Mouse (Mus musculus) CH12.LX (cell line): ENCODE results near the gene Stag1. TPM values are rescaled to one million over a fixed set of nuclear protein-coding genes. Genes with fewer than 3 reads are reported as not detected.

Experiments
- DNase-seq: peaks from one replicate; pipeline ENCODE4 v3.0.0-alpha.2; 2013; ENCODE audit errors: extremely low read depth
- H3K27ac ChIP-seq: 2 replicates; pipeline ENCODE4 v1.5.1; 2012; ENCODE audit warnings: low read depth, mild to moderate bottlenecking, control low read depth, moderate library complexity; ENCODE audit not compliant: insufficient read depth
- H3K27me3 ChIP-seq: replicated peaks from 2 replicates; pipeline ENCODE3; 2012; ENCODE audit warnings: inconsistent platforms
- H3K36me3 ChIP-seq, 2 experiments: replicated peaks in 1 of 2; 2 replicates each; pipeline versions ENCODE3 to v1.6.1; 2012; ENCODE audit warnings: inconsistent platforms in 1 of 2, low read length in 1 of 2, mild to moderate bottlenecking in 1 of 2, mixed read lengths in 1 of 2, moderate library complexity in 1 of 2; ENCODE audit not compliant: control insufficient read depth in 1 of 2, insufficient read depth in 1 of 2
- H3K4me1 ChIP-seq, 2 experiments: 2 replicates each; pipeline ENCODE4 v1.6.1; 2012; ENCODE audit warnings: inconsistent platforms in 1 of 2, moderate library complexity in 1 of 2; ENCODE audit not compliant: insufficient read depth in 2 of 2, control insufficient read depth in 1 of 2
- H3K4me2 ChIP-seq: 2 replicates; pipeline ENCODE4 v1.6.1; 2012; ENCODE audit warnings: low read depth, mild to moderate bottlenecking, control low read depth; ENCODE audit not compliant: poor library complexity, insufficient read depth, severe bottlenecking
- H3K4me3 ChIP-seq, 3 experiments: fragments of 150-350 bp in 1 of 3; sonication (generic) in 1 of 3; replicated peaks in 1 of 3; 2 replicates each; pipeline versions ENCODE3 to v1.5.1; 2011 to 2012; ENCODE audit warnings: low read depth in 2 of 3, low read length in 2 of 3, mild to moderate bottlenecking in 2 of 3, moderate library complexity in 2 of 3, control low read depth in 1 of 3, improper control_type of control experiment in 1 of 3, inconsistent platforms in 1 of 3, mixed read lengths in 1 of 3; ENCODE audit not compliant: poor library complexity in 1 of 3
- H3K79me2 ChIP-seq: replicated peaks from 2 replicates; pipeline ENCODE4 v1.6.1; 2012; ENCODE audit warnings: mild to moderate bottlenecking, moderate library complexity; ENCODE audit not compliant: control insufficient read depth, poor library complexity, insufficient read depth, severe bottlenecking; ENCODE audit errors: extremely low read depth
- H3K9ac ChIP-seq: 2 replicates; pipeline ENCODE4 v1.6.1; 2012; ENCODE audit warnings: low read depth, mild to moderate bottlenecking, control low read depth, moderate library complexity; ENCODE audit not compliant: insufficient read depth
- H3K9me3 ChIP-seq: replicated peaks from 2 replicates; pipeline ENCODE3; 2012; ENCODE audit warnings: low read length, inconsistent platforms, mixed read lengths
- CHD1 ChIP-seq: IDR thresholded peaks from 2 replicates; pipeline ENCODE4 v1.6.1; 2012; ENCODE audit warnings: low read depth, low read length, improper control_type of control experiment, inconsistent platforms
- CHD2 ChIP-seq: IDR thresholded peaks from 2 replicates; pipeline ENCODE4 v1.6.1; 2011; ENCODE audit warnings: low read length, improper control_type of control experiment
- CTCF ChIP-seq, 2 experiments: IDR thresholded peaks in 1 of 2; conservative IDR thresholded peaks in 1 of 2; 2 replicates each; pipeline ENCODE4 v1.5.1; 2011 to 2012; ENCODE audit warnings: low read depth in 2 of 2, low read length in 2 of 2, improper control_type of control experiment in 1 of 2, inconsistent platforms in 1 of 2, mild to moderate bottlenecking in 1 of 2, moderate library complexity in 1 of 2
- E2F4 ChIP-seq: IDR thresholded peaks from 2 replicates; pipeline ENCODE4 v1.6.1; 2011; ENCODE audit warnings: low read depth, low read length, improper control_type of control experiment; ENCODE audit not compliant: insufficient replicate concordance
- ELF1 ChIP-seq: IDR thresholded peaks from 2 replicates; pipeline ENCODE4 v1.6.1; 2014; ENCODE audit warnings: low read depth, mild to moderate bottlenecking, inconsistent platforms, low read length, improper control_type of control experiment
- ETS1 ChIP-seq: conservative IDR thresholded peaks from 2 replicates; pipeline ENCODE4 v1.6.1; 2012; ENCODE audit warnings: low read depth, mild to moderate bottlenecking, inconsistent platforms, low read length, improper control_type of control experiment, moderate library complexity
- GABPA ChIP-seq: IDR thresholded peaks from 2 replicates; pipeline ENCODE4 v1.6.1; 2012; ENCODE audit warnings: low read depth, low read length, improper control_type of control experiment, inconsistent platforms; ENCODE audit not compliant: insufficient replicate concordance
- IRF4 ChIP-seq: IDR thresholded peaks from 2 replicates; pipeline ENCODE4 v1.6.1; 2014; ENCODE audit warnings: low read depth, mild to moderate bottlenecking, inconsistent platforms, low read length, improper control_type of control experiment
- JUND ChIP-seq: conservative IDR thresholded peaks from 2 replicates; pipeline ENCODE4 v1.6.1; 2011; ENCODE audit warnings: low read depth, low read length, improper control_type of control experiment
- KAT2A ChIP-seq: IDR thresholded peaks from 2 replicates; pipeline ENCODE4 v1.6.1; 2012; ENCODE audit warnings: low read length, improper control_type of control experiment, inconsistent platforms; ENCODE audit not compliant: insufficient replicate concordance
- MAZ ChIP-seq: IDR thresholded peaks from 2 replicates; pipeline ENCODE4 v1.6.1; 2012; ENCODE audit warnings: low read depth, mild to moderate bottlenecking, inconsistent platforms, low read length, improper control_type of control experiment, moderate library complexity
- MEF2A ChIP-seq: IDR thresholded peaks from 2 replicates; pipeline ENCODE4 v1.6.1; 2014; ENCODE audit warnings: low read depth, mild to moderate bottlenecking, inconsistent platforms, low read length, improper control_type of control experiment, borderline replicate concordance
- MXI1 ChIP-seq: IDR thresholded peaks from 2 replicates; pipeline ENCODE4 v1.6.1; 2011; ENCODE audit warnings: mild to moderate bottlenecking, low read depth, low read length, improper control_type of control experiment
- MYC ChIP-seq: IDR thresholded peaks from 2 replicates; pipeline ENCODE4 v1.6.1; 2011; ENCODE audit warnings: low read depth, mild to moderate bottlenecking, improper control_type of control experiment, low read length
- NELFE ChIP-seq: IDR thresholded peaks from 2 replicates; pipeline ENCODE4 v1.6.1; 2011; ENCODE audit warnings: low read depth, low read length, improper control_type of control experiment
- NRF1 ChIP-seq: IDR thresholded peaks from 2 replicates; pipeline ENCODE4 v1.6.1; 2014; ENCODE audit warnings: low read depth, mild to moderate bottlenecking, inconsistent platforms, low read length, improper control_type of control experiment, moderate library complexity
- POLR2A ChIP-seq: IDR thresholded peaks from 2 replicates; pipeline ENCODE4 v1.6.1; 2011; ENCODE audit warnings: low read depth, mild to moderate bottlenecking, improper control_type of control experiment, low read length
- POLR2AphosphoS2 ChIP-seq: IDR thresholded peaks from 2 replicates; pipeline ENCODE4 v1.6.1; 2011; ENCODE audit warnings: low read depth, low read length, improper control_type of control experiment
- RAD21 ChIP-seq: IDR thresholded peaks from 2 replicates; pipeline ENCODE4 v1.6.1; 2011; ENCODE audit warnings: low read depth, mild to moderate bottlenecking, low read length, improper control_type of control experiment, moderate library complexity
- RCOR1 ChIP-seq: conservative IDR thresholded peaks from 2 replicates; pipeline ENCODE4 v1.6.1; 2012; ENCODE audit warnings: low read depth, mild to moderate bottlenecking, inconsistent platforms, low read length, improper control_type of control experiment
- SIN3A ChIP-seq: IDR thresholded peaks from 2 replicates; pipeline ENCODE4 v1.6.1; 2012; ENCODE audit warnings: low read length, improper control_type of control experiment, inconsistent platforms
- SMC3 ChIP-seq: IDR thresholded peaks from 2 replicates; pipeline ENCODE4 v1.6.1; 2011; ENCODE audit warnings: low read depth, low read length, improper control_type of control experiment
- TBP ChIP-seq: conservative IDR thresholded peaks from 2 replicates; pipeline ENCODE4 v1.6.1; 2011; ENCODE audit warnings: low read depth, low read length, improper control_type of control experiment
- TCF12 ChIP-seq: IDR thresholded peaks from 2 replicates; pipeline ENCODE4 v1.6.1; 2014; ENCODE audit warnings: low read depth, mild to moderate bottlenecking, inconsistent platforms, low read length, improper control_type of control experiment
- UBTF ChIP-seq: IDR thresholded peaks from 2 replicates; pipeline ENCODE4 v1.6.1; 2012; ENCODE audit warnings: low read depth, mild to moderate bottlenecking, inconsistent platforms, low read length, improper control_type of control experiment, moderate library complexity
- USF1 ChIP-seq: IDR thresholded peaks from 2 replicates; pipeline ENCODE4 v1.6.1; 2014; ENCODE audit warnings: low read depth, mild to moderate bottlenecking, inconsistent platforms, low read length, improper control_type of control experiment
- ZC3H11A ChIP-seq: IDR thresholded peaks from 2 replicates; pipeline ENCODE4 v1.6.1; 2012; ENCODE audit warnings: low read depth, mild to moderate bottlenecking, inconsistent platforms, low read length, improper control_type of control experiment
- ZNF384 ChIP-seq: IDR thresholded peaks from 2 replicates; pipeline ENCODE4 v1.6.1; 2012; ENCODE audit warnings: low read depth, low read length, improper control_type of control experiment, inconsistent platforms
- dilution Hi-C: fragments of 300-500 bp; cut with MboI; formaldehyde crosslinking; loops from 2 replicates; pipeline ENCODE4 v1.14.3; 2020; ENCODE audit warnings: low sequenced_read_pairs; ENCODE audit not compliant: extremely low pct_unique_long_range_greater_than_20kb, extremely low pct_ligation_motif_present
- in situ Hi-C: fragments of 300-500 bp; cut with MboI; formaldehyde crosslinking; loops from 3 replicates; pipeline ENCODE4 v1.14.3; 2019; ENCODE audit warnings: low sequenced_read_pairs, low pct_ligation_motif_present, low pct_unique_long_range_greater_than_20kb, mixed read lengths
- polyA plus RNA-seq: library from polyadenylated mRNA; unstranded; fragments of >175 nt; gene quantifications from 2 replicates; pipeline ENCODE4 v1.2.1, GENCODE M21; 2012; ENCODE audit warnings: low read depth; ENCODE audit not compliant: insufficient read length
- total RNA-seq, 2 experiments: library from RNA; depleted of rRNA; stranded (reverse); fragments of 300-350 nt in 1 of 2; fragments of >200 nt in 1 of 2; gene quantifications; 2 replicates each; pipeline ENCODE4 v1.2.3; 2012 to 2014

Stag1 gene
- total and polyA plus RNA-seq, 3 experiments: 24.5 to 45.9 (median 33.7) TPM

- TF ChIP-seq ZC3H11A (no peak), TBP (peak; percentile 86; the same call in 1 of the 2 replicates), TCF12 (0 out of 2 replicates have a peak, but pooled peaks have one; percentile 39)
- Histone ChIP-seq H3K4me2 (peak overlapping the region; percentile 80), H3K4me3 (peak overlapping the region; percentile 60 to 87 (median 78)), H3K36me3 (no peaks in the 10 kb centered on the region), H3K79me2 (peaks cover 24% of the 10 kb centered on the region), H3K27me3 (no peaks in the 10 kb centered on the region), H3K4me1 (peaks cover 4 to 20% of the 10 kb centered on the region in 2 experiments; a peak in 3 of 4 replicates), H3K9ac (peak overlapping the region; percentile 64), H3K9me3 (no peaks in the 10 kb centered on the region), H3K27ac (peak overlapping the region; percentile 86)
- dilution Hi-C loops: no loop called here
- DNase-seq: peak; percentile 21
- in situ Hi-C loops: loop anchor here (5.0 kb wide), 1 partner anchor 190 kb away; no protein-coding TSS in a partner anchor
These were observed 44.7 kb downstream of the Stag1 start for GRCm38 (mm10) chr9:100642186-100642839.

- Histone ChIP-seq H3K9ac (peak overlapping the region; percentile 100), H3K36me3 (no peaks in the 10 kb centered on the region), H3K4me3 (peak overlapping the region; percentile 60 to 100 (median 87)), H3K9me3 (no peaks in the 10 kb centered on the region), H3K4me1 (peaks cover 4 to 20% of the 10 kb centered on the region in 2 experiments; a peak in 3 of 4 replicates), H3K4me2 (peak overlapping the region; percentile 80; the same call in 1 of the 2 replicates), H3K27me3 (no peaks in the 10 kb centered on the region), H3K27ac (peak overlapping the region; percentile 86), H3K79me2 (peaks cover 30% of the 10 kb centered on the region)
- DNase-seq: peak; percentile 95
- dilution Hi-C loops: no loop called here
- in situ Hi-C loops: loop anchor here (5.0 kb wide), 1 partner anchor 191 kb away; no protein-coding TSS in a partner anchor
- TF ChIP-seq NELFE: peak; percentile 82
- peak; percentile 93 for TF ChIP-seq MAZ
- peak in 1 of 2 experiments; percentile 99; a peak in 2 of 4 replicates for TF ChIP-seq CTCF (conservative IDR thresholded peaks at IDR 0.05 in 1 of 2, IDR thresholded peaks at IDR 0.05 in 1 of 2; ENCODE audit: low read depth in 2 of 2, low read length in 2 of 2)
- TF ChIP-seq RCOR1: peak; percentile 87
- peak; percentile 87 for TF ChIP-seq SMC3
- TF ChIP-seq TCF12: peak; percentile 72
- TF ChIP-seq UBTF: peak; percentile 96
- TF ChIP-seq CHD2: 0 out of 2 replicates have a peak, but pooled peaks have one; percentile 51
- TF ChIP-seq POLR2AphosphoS2: 0 out of 2 replicates have a peak, but pooled peaks have one; percentile 49
- TF ChIP-seq MXI1: peak; percentile 42; the same call in 1 of the 2 replicates
- TF ChIP-seq GABPA: no peak
- TF ChIP-seq MEF2A: peak; percentile 80
- peak; percentile 95 for TF ChIP-seq NRF1
- no peak; the same call in none of the 2 replicates for TF ChIP-seq TBP
- no peak for TF ChIP-seq JUND
- TF ChIP-seq CHD1: peak; percentile 66; the same call in 1 of the 2 replicates
- 0 out of 2 replicates have a peak, but pooled peaks have one; percentile 3 for TF ChIP-seq ZC3H11A
- peak; percentile 76 for TF ChIP-seq POLR2A
- TF ChIP-seq ZNF384: no peak
- 0 out of 2 replicates have a peak, but pooled peaks have one; percentile 43 for TF ChIP-seq KAT2A
- no peak; the same call in 1 of the 2 replicates for TF ChIP-seq MYC
- TF ChIP-seq ELF1: peak; percentile 83
- TF ChIP-seq E2F4: peak; percentile 79; the same call in 1 of the 2 replicates
- TF ChIP-seq SIN3A: peak; percentile 82
- TF ChIP-seq RAD21: peak; percentile 75
- TF ChIP-seq IRF4: peak; percentile 57
- TF ChIP-seq ETS1: peak; percentile 26
- no peak for TF ChIP-seq USF1
These were observed 45.5 kb downstream of the Stag1 start for GRCm38 (mm10) chr9:100642840-100643697.
